Mouse (Mus musculus): ENCODE results near the gene Phyh. TPM values are rescaled to one million over a fixed set of nuclear protein-coding genes. Genes with fewer than 3 reads are reported as not detected.

Phyh gene
- total RNA-seq (2021): 100 to 1,000 TPM; 201 to 213 TPM
- long read RNA-seq, experiment 1, transcript Phyh-201 (9 exons, 1,438 nt): major isoform, 188 of 201 reads
- long read RNA-seq, experiment 1, partial matches to known transcripts: 2 of 201 reads
- long read RNA-seq, experiment 1, other reads (novel, unspliced or antisense): 10 of 201 reads
- long read RNA-seq, experiment 2, transcript Phyh-201 (9 exons, 1,438 nt): major isoform, 112 of 119 reads
- long read RNA-seq, experiment 2, partial matches to known transcripts: 1 of 119 reads
- long read RNA-seq, experiment 2, other reads (novel, unspliced or antisense): 6 of 119 reads

GRCm38 (mm10) chr2:4918860-4919739, at the start of gene Phyh:
Gene Phyh (plus strand): TSS chr2:4919019.
- peak; percentile 89 for DNase-seq (ENCODE audit: low spot score)

GRCm38 (mm10) chr2:4872740-4873139, 46.1 kb upstream of the Phyh start:
- DNase-seq (ENCODE audit: low spot score): no peak

DNA sequence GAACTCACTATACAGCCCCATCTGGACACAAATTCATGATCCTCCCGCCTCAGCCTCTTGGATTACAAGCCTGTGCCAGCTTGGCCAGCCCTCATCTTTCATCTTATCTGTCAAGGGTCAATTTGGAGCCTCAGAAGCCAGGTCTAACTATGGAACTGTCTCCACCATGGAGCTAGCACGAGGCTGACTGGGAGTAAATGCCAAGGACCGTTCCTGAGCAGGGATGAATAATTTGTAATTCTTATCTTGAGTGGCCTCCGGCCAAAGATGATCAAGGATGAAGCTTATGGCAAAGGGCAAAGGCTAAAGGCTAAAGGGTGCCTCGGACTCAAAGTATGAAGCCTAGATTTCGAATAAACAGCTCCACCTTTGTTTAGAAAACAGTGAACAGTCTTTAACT, 45.5 kb upstream of the Phyh start:
- no peak for DNase-seq (ENCODE audit: low spot score)

DNA sequence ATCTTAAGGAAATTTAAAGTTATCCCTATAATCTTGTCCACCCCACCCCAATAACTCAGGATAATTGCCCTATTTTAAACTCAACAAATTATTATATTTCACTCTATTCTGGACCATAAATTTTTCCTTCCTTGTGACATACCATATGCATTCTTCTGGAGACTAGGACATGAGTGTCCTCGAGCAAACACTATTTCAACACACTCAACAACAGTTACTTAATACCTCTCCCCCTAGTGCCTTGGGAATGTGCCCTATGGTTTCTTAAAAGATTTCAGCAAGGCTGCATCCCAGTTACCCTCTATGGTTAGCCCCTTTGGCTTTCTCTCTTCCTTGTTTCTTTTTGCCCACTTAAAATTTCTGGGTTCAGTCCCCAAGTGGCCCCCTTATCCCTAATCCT, 43.7 kb upstream of the Phyh start:
- no peak for DNase-seq (ENCODE audit: low spot score)

GRCm38 (mm10) chr2:4876131-4876530, 42.7 kb upstream of the Phyh start:
- DNase-seq (ENCODE audit: low spot score): no peak

- DNase-seq (ENCODE audit: low spot score): peak; percentile 4
Observed at GRCm38 (mm10) chr2:4880737-4881349, 38.0 kb upstream of the Phyh start.

DNA sequence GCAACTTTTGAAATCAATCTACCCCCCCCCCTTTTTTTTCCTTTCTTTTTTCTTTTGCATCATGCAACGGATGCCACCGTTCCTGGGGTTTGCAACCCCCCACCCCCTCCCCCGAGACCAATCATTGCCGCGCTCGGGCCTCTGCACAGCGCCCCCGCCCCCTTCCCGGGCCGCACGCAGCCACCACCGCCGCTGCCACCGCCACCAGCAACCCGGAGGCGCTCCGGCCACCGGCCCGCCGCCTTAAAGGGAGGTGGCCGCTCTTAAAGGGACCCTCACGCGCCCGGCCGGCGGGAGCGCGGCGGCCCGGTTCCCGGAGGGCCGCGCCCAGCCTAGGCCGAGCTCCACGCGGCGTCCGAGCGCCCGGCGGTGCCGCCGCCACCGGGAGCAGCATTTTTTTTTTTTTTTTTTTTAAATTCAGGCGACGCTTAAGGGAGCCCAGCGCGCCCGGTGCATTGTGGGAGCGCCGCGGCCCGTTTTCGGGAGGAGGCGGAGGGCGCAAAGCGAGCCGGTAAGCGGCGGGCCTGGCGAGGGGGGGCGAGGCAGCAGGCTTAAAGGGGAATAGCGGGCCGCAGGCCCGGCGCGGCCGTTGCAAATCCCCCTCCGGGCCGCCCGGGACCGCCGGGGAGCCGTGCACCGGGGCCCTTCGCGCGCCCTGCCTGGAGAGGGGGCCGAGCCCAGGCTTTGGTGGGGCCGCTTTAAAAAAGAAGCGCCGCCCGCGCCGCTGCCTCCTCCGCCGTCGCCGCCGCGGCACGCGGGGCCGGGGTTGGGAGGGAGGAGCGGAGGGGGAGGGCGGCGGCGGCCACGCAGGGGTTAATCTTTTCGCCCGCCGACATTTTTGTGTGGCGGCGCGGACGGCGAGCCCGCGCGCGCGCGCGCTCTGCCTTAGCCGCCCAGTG, 37.2 kb upstream of the Phyh start, which contains the start of gene Sephs1:
Gene Sephs1, plus strand, starts transcription at position 215 of the 899 bp plus-strand sequence.
- DNase-seq (ENCODE audit: low spot score): peak; percentile 82

DNA sequence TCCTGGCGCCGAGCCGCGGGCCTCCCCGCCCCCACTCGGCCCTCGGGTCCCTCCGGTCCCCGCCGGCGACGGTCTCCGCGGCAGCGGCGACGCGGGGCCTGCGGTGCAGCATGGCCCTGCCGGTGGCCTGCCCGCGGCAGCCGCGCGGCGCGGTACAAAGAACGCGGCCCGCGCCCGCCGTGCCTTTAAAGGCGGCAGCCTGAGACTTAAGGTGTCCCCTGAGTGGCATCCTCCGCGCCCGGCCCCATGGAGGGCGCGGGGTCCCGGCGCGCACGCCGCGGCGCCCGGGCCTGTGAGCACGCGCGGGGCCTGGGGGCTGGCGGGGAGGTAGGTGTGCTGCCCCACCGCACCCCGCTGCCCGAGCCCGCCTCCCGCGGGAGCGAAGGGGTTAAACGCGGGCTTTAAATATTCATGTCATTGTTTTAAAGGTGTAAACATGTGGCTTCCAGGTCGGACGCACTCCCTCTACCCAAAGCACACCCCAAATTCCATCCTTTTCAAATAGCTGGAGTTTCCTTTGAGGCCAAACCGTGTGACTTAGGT, 36.5 kb upstream of the Phyh start:
- peak; percentile 51 for DNase-seq (ENCODE audit: low spot score)

DNA sequence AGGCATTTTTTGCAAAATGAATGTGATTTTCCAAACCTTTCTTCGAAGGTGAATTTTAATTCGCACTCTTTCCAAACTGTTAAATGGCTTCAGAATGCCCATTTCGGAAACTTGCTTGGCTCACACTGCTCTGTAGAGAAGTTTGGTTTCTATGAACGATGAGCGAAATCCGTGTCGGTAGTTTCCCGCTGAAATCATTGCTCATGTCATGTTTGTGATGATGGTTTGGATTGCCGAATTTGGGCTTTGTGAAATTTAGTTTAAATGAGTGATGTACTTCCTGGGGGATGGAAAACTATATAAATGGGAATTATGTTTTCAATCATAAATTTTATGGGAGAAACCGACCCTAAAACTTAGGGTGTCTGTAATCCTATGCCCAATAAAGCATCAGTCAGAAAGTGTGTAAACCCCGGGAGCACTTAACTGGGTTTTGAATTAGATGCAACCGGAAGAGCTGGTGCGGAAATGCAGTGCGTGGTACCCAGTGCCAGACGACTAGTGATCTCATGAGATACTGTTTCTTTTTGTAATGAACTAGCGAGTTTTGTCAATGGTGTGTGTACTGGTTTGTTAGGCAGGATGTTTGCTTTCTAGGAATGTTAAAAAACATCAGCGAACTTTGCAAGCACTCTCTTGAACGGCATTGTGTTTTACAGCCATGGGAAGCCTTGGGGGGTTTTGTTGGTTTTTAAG, 35.7 kb upstream of the Phyh start:
- DNase-seq (ENCODE audit: low spot score): no peak

DNA sequence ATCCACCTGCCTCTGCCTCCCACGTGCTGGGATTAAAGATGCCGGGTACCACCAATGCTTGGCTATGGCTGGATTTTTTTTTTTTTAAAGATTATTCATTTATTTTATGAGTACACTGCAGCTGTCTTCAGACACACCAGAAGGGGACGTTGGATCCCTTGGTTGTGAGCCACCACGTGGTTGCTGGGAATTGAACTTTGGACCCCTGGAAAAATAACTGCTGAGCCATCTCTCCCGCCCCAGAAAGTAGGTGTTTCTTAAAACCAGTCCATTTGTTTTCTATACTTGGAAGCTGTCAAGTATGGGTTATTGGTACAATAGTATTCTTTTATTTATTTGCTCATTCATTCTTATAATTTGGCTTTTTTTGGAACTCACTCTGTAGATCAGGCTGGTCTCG, 31.9 kb upstream of the Phyh start:
- no peak for DNase-seq (ENCODE audit: low spot score)

DNA sequence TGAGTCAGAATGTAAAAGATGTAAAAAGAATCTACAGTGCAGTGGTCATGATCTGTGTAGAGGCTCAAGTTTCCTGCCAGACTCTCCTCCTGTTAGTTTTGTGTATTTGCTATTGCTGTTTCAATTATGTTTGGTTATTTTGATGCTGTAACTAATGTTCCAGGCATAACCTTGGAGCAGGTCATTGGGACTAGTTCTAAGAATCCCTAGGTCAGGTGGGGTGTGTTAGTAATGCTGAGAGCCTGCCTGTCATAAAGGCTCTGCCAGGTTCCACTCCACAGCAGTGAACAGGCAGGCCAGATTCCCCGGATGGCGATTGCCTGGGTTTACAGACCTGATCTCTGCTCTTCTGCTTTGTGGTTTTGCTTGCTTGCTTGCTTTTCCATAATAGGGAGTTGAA, 23.2 kb upstream of the Phyh start:
- DNase-seq (ENCODE audit: low spot score): no peak

DNA sequence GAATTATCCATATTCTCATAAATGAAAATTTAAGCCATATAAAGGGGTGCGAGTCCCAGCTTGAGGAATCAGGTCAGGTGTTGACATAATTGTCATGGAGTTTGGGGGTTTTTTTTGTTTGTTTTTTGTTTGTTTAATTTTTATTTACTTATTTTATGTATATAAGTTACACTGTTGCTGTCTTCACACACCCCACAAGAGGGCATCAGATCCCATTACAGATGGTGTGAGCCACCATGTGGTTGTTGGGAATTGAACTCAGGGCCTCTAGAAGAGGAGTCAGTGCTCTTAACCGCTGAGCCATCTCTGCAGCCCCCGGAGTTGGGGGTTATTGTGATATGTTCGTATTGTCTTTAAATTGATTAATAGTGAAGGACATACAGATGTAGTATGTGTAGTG, 21.8 kb upstream of the Phyh start:
- no peak for DNase-seq (ENCODE audit: low spot score)

DNA sequence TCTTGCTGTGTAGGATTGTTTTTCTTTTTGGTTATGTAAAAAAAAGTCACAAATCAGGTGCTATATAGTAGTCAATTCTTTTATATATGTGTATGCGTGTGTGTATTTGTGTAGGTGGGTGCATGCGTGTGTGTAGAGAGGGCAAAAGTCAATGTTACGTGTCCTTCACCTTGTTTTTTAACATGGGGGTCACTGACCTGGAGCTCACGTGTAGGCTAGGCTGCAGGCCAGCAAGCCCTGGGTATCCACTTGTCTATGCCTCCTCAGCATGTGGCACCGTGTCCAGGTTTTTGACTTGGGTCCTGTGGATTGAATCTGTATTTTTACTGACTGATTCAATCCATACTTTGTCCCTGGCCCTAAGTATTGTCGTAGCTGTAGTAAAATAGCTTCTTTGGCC, 18.2 kb upstream of the Phyh start:
- DNase-seq (ENCODE audit: low spot score): no peak

GRCm38 (mm10) chr2:4902346-4902745, 16.5 kb upstream of the Phyh start:
- DNase-seq (ENCODE audit: low spot score): no peak

DNA sequence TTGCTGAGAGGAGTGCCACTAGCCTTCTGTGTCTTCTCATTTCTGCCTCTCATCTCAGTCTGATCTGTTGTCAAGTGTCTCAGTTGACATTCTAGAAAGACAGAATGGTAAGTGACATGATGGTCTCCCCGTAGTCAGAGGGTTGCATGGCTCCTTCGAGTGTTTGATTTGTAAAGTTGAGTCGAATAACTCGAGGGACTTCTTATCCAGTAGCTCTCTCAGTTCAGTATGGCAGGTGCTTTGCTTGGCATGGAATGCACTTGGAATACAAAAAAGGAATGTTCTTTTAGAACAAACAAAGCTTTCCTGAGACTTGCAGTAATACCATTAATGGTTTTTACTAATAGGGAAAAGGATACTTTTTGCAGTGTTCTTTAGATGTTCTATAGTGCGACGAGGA, 11.7 kb upstream of the Phyh start:
- DNase-seq (ENCODE audit: low spot score): no peak

DNA sequence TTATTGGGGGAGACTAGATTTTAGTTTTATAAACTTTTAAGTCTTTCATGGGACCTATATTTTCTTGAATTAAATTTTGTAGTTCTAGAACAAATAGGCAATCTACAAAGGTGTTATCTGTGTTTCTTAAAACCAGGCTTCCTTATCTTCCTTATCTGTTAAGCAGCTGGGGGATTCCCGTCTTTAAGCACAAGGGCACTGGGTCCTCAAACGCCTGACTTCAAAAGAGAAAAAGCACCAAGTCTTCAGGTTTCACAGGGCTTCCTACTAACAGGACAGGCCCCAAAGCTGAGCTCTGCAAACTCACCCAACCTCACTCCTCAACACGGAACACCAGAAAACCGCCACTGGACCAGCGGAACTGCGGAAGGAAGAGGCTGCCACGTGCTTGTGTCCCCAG, 10.9 kb upstream of the Phyh start:
- DNase-seq (ENCODE audit: low spot score): no peak

GRCm38 (mm10) chr2:4908771-4909315, 10.0 kb upstream of the Phyh start:
- no peak for DNase-seq (ENCODE audit: low spot score)

- DNase-seq (ENCODE audit: low spot score): no peak
Observed at GRCm38 (mm10) chr2:4909909-4910308, 8.9 kb upstream of the Phyh start.

DNA sequence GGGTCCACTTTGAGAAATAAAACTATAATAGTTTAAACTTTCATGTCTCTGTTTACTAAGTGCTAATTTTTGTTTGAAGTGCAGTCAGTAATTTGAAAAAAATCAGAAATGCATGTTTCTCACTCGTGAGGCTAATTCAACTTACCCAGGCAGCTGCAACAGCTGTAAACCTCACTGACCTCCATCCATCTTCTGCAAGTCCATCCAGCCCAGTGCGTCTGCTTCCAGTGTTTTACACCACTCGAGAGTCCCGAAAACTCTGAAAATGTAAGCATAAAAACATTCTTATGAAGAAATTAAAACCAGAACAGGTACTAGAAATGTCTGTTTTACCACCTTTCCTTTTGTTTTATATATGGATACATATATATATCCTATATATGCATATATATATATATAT, 8.3 kb upstream of the Phyh start:
- DNase-seq (ENCODE audit: low spot score): no peak

DNA sequence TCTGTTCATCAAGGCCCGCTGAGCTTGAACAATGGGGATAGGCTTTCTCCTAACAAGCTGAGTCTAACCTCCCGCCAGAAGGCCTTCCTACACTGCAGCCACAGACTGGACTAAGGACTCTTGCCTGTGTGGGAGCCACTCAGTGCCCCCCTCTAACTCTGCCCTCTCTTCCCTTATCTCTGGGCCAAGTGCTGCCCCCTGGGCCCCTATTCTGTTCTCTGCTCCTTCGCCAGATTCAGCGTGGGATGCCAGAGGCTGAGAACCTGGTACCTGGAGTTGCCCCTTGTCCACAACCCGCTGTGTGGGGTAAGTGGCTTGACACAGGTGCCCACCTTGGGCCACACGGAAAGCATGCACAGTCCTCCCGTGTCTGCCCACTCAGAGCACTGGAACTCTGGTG, 4.9 kb upstream of the Phyh start:
- no peak for DNase-seq (ENCODE audit: low spot score)
